ENCODE assay signal across 13 mouse cellular contexts in genomic region chr6:52150401-52150966, GRCm38 (mm10). TPM values are rescaled to one million over a fixed set of nuclear protein-coding genes. Genes with fewer than 3 reads are reported as not detected.
A peak's percentile ranks its signal among the peaks of the same experiment; 100 is the strongest.
DNase-seq lines count a peak whose midpoint lies in the region; ATAC-seq and TF ChIP-seq lines count a peak whose summit lies in the region.
"Had no signal": no experiment of that assay in that cellular context is flagged by ENCODE, and none has a peak within 500 bp of the region (broad histone marks: within the 10 kb centered on the region; RNA-seq: fewer than 3 reads in every experiment).

No protein-coding gene starts in this region.

- peaks cover 24% of the 10 kb centered on the region for H3K27me3 ChIP-seq in lung, embryonic 14.5 days (ENCODE audit: insufficient read depth, low read length)
- H3K27me3 ChIP-seq in limb, embryonic 10.5 days (ENCODE audit: low read depth, poor library complexity, severe bottlenecking): peaks cover 73% of the 10 kb centered on the region

- peak; percentile 59 for DNase-seq in lung, embryonic 14.5 days
- no peak for DNase-seq in lung, postnatal 25 days (ENCODE audit: low spot score)
- DNase-seq in embryo, embryonic 9.5 days (ENCODE audit: extremely low spot score): peak; percentile 69
- DNase-seq in limb, embryonic 10.5 days (ENCODE audit: low spot score): peak; percentile 64
- peak; percentile 23 for DNase-seq in retina, postnatal 1 day
- no peak for DNase-seq in gastrocnemius, postnatal 4 days (ENCODE audit: low spot score in 2 of 2)
- no peak for DNase-seq in lung, adult 18-20 months
- DNase-seq in spleen, adult 12 weeks (ENCODE audit: low spot score): no peak
- DNase-seq: thymus, adult 18-20 months had no signal

- no peak for TF ChIP-seq CTCF in lung, embryonic 14.5 days (IDR thresholded peaks at IDR 0.05; ENCODE audit: low read depth)

- no peak overlapping the region for H3K9ac ChIP-seq in lung, embryonic 14.5 days
- H3K9ac ChIP-seq: forebrain, embryonic 15.5 days had no signal

- peak overlapping the region; percentile 40 for H3K4me2 ChIP-seq in lung, embryonic 14.5 days
- H3K4me2 ChIP-seq: forebrain, embryonic 15.5 days had no signal

- H3K9me3 ChIP-seq in lung, embryonic 14.5 days (ENCODE audit: low read depth, low read length): no peaks in the 10 kb centered on the region
- no peaks in the 10 kb centered on the region for H3K9me3 ChIP-seq in limb, embryonic 10.5 days (replicated peaks)
- H3K9me3 ChIP-seq: forebrain, embryonic 15.5 days had no signal

- peak overlapping the region; percentile 5; the same call in 1 of the 2 replicates for H3K4me3 ChIP-seq in lung, embryonic 14.5 days (ENCODE audit: low read depth, low read length)
- peak overlapping the region; percentile 26; the same call in 1 of the 2 replicates for H3K4me3 ChIP-seq in limb, embryonic 10.5 days
- H3K4me3 ChIP-seq: forebrain, embryonic 15.5 days had no signal

- 7% methylated on average over 16 of the region's 16 CpGs for WGBS in lung, embryonic 14.5 days
- WGBS in limb, embryonic 10.5 days: 3% methylated on average over 16 of the region's 16 CpGs

- no peak overlapping the region for H3K27ac ChIP-seq in lung, embryonic 14.5 days (ENCODE audit: low read depth)
- no peak overlapping the region for H3K27ac ChIP-seq in limb, embryonic 10.5 days
- H3K27ac ChIP-seq: forebrain, embryonic 15.5 days; macrophage had no signal

- H3K4me1 ChIP-seq in lung, embryonic 14.5 days (ENCODE audit: insufficient read depth): no peaks in the 10 kb centered on the region
- peaks cover 33% of the 10 kb centered on the region for H3K4me1 ChIP-seq in limb, embryonic 10.5 days
- H3K4me1 ChIP-seq: forebrain, embryonic 15.5 days had no signal

- ATAC-seq in lung, embryonic 14.5 days (ENCODE audit: insufficient read depth): no peak
- ATAC-seq: forebrain, embryonic 15.5 days had no signal

- H3K36me3 ChIP-seq in lung, embryonic 14.5 days (ENCODE audit: insufficient read depth): no peaks in the 10 kb centered on the region
- H3K36me3 ChIP-seq in limb, embryonic 10.5 days: no peaks in the 10 kb centered on the region
- H3K36me3 ChIP-seq: forebrain, embryonic 15.5 days had no signal

RNA-seq across cellular contexts. Expression of gene Hoxa1, which starts 7.6 kb away (rescaled TPM):
- 1.8 and 1.9 TPM in 2 replicates for polyA plus RNA-seq in lung, embryonic 14.5 days (2014; fragmentation: Nextera tagmentation; extraction: Ambion mirVana)
- 1.3 and 1.9 TPM in 2 replicates for polyA plus RNA-seq in limb, embryonic 10.5 days (2016; fragmentation: Nextera tagmentation; extraction: Ambion mirVana)
- total RNA-seq in gastrocnemius, postnatal 4 days (2021): under 1 TPM; 0.34 to 0.54 TPM
- total RNA-seq: left cerebral cortex, postnatal 14 days had no signal
- polyA plus RNA-seq: forebrain, embryonic 15.5 days had no signal

RNA-seq across cellular contexts. Expression of gene Hoxa2, which starts 14.1 kb away (rescaled TPM):
- 14.4 and 15.2 TPM in 2 replicates for polyA plus RNA-seq in lung, embryonic 14.5 days (2014; fragmentation: Nextera tagmentation; extraction: Ambion mirVana)
- 4.5 and 5.3 TPM in 2 replicates for polyA plus RNA-seq in limb, embryonic 10.5 days (2016; fragmentation: Nextera tagmentation; extraction: Ambion mirVana)
- 1 to 10 TPM; 1.1 to 1.5 TPM for total RNA-seq in gastrocnemius, postnatal 4 days (2021)
- total RNA-seq: left cerebral cortex, postnatal 14 days had no signal
- polyA plus RNA-seq: forebrain, embryonic 15.5 days; macrophage had no signal

RNA-seq across cellular contexts. Expression of gene 5730596B20Rik, which starts 26.8 kb away (rescaled TPM):
- 2.3 and 2.6 TPM in 2 replicates for polyA plus RNA-seq in lung, embryonic 14.5 days (2014; fragmentation: Nextera tagmentation; extraction: Ambion mirVana)
- 1.1 and 1.3 TPM in 2 replicates for polyA plus RNA-seq in limb, embryonic 10.5 days (2016; fragmentation: Nextera tagmentation; extraction: Ambion mirVana)
- under 1 TPM; 0.34 to 0.54 TPM for total RNA-seq in gastrocnemius, postnatal 4 days (2021)
- total RNA-seq: heart, postnatal 25 days; left cerebral cortex, postnatal 14 days had no signal
- polyA plus RNA-seq: forebrain, embryonic 15.5 days; macrophage had no signal

RNA-seq across cellular contexts. Expression of gene Hoxa4, which starts 41.1 kb away (rescaled TPM):
- 7.0 and 7.7 TPM in 2 replicates for polyA plus RNA-seq in lung, embryonic 14.5 days (2014; fragmentation: Nextera tagmentation; extraction: Ambion mirVana)
- polyA plus RNA-seq in limb, embryonic 10.5 days (2016; fragmentation: Nextera tagmentation; extraction: Ambion mirVana): 1.6 and 1.8 TPM in 2 replicates
- total RNA-seq in gastrocnemius, postnatal 4 days (2021): 10 to 100 TPM in 1 of 2 experiments, 1 to 10 TPM in 1; 9.2 to 11.8 TPM
- total RNA-seq: left cerebral cortex, postnatal 14 days had no signal
- polyA plus RNA-seq: forebrain, embryonic 15.5 days had no signal

RNA-seq across cellular contexts. Expression of gene Hoxa5, which starts 53.9 kb away (rescaled TPM):
- polyA plus RNA-seq in lung, embryonic 14.5 days (2014; fragmentation: Nextera tagmentation; extraction: Ambion mirVana): 58.3 and 58.5 TPM in 2 replicates
- polyA plus RNA-seq in limb, embryonic 10.5 days (2016; fragmentation: Nextera tagmentation; extraction: Ambion mirVana): 9.8 and 10.4 TPM in 2 replicates
- total RNA-seq in gastrocnemius, postnatal 4 days (2021): 1 to 10 TPM; 4.4 to 5.1 TPM
- total RNA-seq: left cerebral cortex, postnatal 14 days had no signal
- polyA plus RNA-seq: forebrain, embryonic 15.5 days had no signal

Comparison
In these comparisons a context has a peak if more than half of its experiments do, and no peak if none do; other contexts are left out.
1. DNase-seq: peak in lung, embryonic 14.5 days (single experiment), embryo, embryonic 9.5 days (single experiment), limb, embryonic 10.5 days (single experiment) and retina, postnatal 1 day (single experiment); none in lung, postnatal 25 days (single experiment), gastrocnemius, postnatal 4 days (0 of 2), lung, adult 18-20 months (0 of 2) and spleen, adult 12 weeks (single experiment).